Mouse (Mus musculus) stomach, postnatal 0 days (tissue): ENCODE results near the gene Nrip1. TPM values are rescaled to one million over a fixed set of nuclear protein-coding genes. Genes with fewer than 3 reads are reported as not detected.

ENCODE experiments used
- ATAC-seq: fragments of 200-750 bp; cut with Nextera tagmentation; 2 replicates; pipeline ENCODE4 v1.8.0; 2017; ENCODE audit not compliant: low FRiP score, low TSS enrichment
- DNase-seq: peaks from one replicate; pipeline ENCODE4 v3.0.0-alpha.2; 2016; ENCODE audit warnings: low spot score
- H3K27ac ChIP-seq: fragments of 300-500 bp; sonication (generic); replicated peaks from 2 replicates; pipeline ENCODE4 v1.5.1; 2014; ENCODE audit warnings: mild to moderate bottlenecking, control low read depth
- H3K27me3 ChIP-seq: fragments of 300-500 bp; sonication (generic); 2 replicates; pipeline ENCODE4 v1.6.1; 2014; ENCODE audit warnings: low read length; ENCODE audit not compliant: control insufficient read depth, insufficient read depth
- H3K36me3 ChIP-seq: fragments of 300-500 bp; sonication (generic); 2 replicates; pipeline ENCODE4 v1.6.1; 2014; ENCODE audit warnings: low read length, mixed read lengths; ENCODE audit not compliant: control insufficient read depth, insufficient read depth
- H3K4me1 ChIP-seq: fragments of 300-500 bp; sonication (generic); replicated peaks from 2 replicates; pipeline ENCODE4 v1.6.1; 2014; ENCODE audit warnings: antibody characterized with exemption; ENCODE audit not compliant: control insufficient read depth, insufficient read depth
- H3K4me2 ChIP-seq: fragments of 300-500 bp; sonication (generic); replicated peaks from 2 replicates; pipeline ENCODE4 v1.6.1; 2014; ENCODE audit warnings: low read depth, mild to moderate bottlenecking, control low read depth, moderate library complexity
- H3K4me3 ChIP-seq: fragments of 300-500 bp; sonication (generic); 2 replicates; pipeline ENCODE4 v1.5.1; 2014; ENCODE audit warnings: low read depth, low read length, control low read depth
- H3K9ac ChIP-seq: fragments of 300-500 bp; sonication (generic); 2 replicates; pipeline ENCODE4 v1.6.1; 2014; ENCODE audit warnings: mild to moderate bottlenecking, low read length, control low read depth, mixed read lengths
- H3K9me3 ChIP-seq: fragments of 300-500 bp; sonication (generic); 2 replicates; pipeline ENCODE4 v1.6.1; 2016; ENCODE audit warnings: low read length; ENCODE audit not compliant: control insufficient read depth
- CTCF ChIP-seq: IDR thresholded peaks from 2 replicates; pipeline ENCODE4 v1.5.1; 2016; ENCODE audit warnings: antibody characterized with exemption, low read depth, mild to moderate bottlenecking, moderate library complexity
- EP300 ChIP-seq: optimal IDR thresholded peaks from 2 replicates; pipeline ENCODE3; 2016; ENCODE audit warnings: antibody characterized with exemption
- WGBS: fragments of 180-500 bp; shearing (Covaris S2); extraction: QIAGEN DNeasy Blood & Tissue Kit; methylation state at CpG from one replicate; pipeline ENCODE4 v1.1.7; 2014; 5-methylcytosine and 5-hydroxymethylcytosine counted together
- polyA plus RNA-seq: library from polyadenylated mRNA; unstranded; fragments of >200 nt; fragmentation: Nextera tagmentation; extraction: Ambion mirVana; gene quantifications from 2 replicates; pipeline ENCODE4 v1.2.1, GENCODE M21; 2015

Gene Nrip1
- polyA plus RNA-seq, 1 experiment from 2014 or later: 13.0 TPM

GRCm38 (mm10) chr16:76314013-76314950 is 59.3 kb downstream of the Nrip1 start:
- no peak for ATAC-seq
- H3K36me3 ChIP-seq: 0 out of 2 replicates have a peak, but pooled peaks cover 1% of the 10 kb centered on the region
- no peak overlapping the region for H3K9ac ChIP-seq
- WGBS: 83% methylated on average over 12 of the region's 12 CpGs
- H3K4me3 ChIP-seq: no peak overlapping the region
- H3K27ac ChIP-seq: no peak overlapping the region
- no peak overlapping the region for H3K4me2 ChIP-seq
- H3K9me3 ChIP-seq: no peaks in the 10 kb centered on the region
- H3K4me1 ChIP-seq: no peaks in the 10 kb centered on the region
- H3K27me3 ChIP-seq: no peaks in the 10 kb centered on the region
- peak; percentile 8 for DNase-seq
- no peak for TF ChIP-seq CTCF
- no peak for TF ChIP-seq EP300

GRCm38 (mm10) chr16:76312887-76313420 is 60.7 kb downstream of the Nrip1 start:
- H3K36me3 ChIP-seq: 0 out of 2 replicates have a peak, but pooled peaks cover 2% of the 10 kb centered on the region
- 47% methylated on average over 1 of the region's 1 CpGs for WGBS

GRCm38 (mm10) chr16:76310791-76311190 is 62.8 kb downstream of the Nrip1 start:
- H3K36me3 ChIP-seq: 0 out of 2 replicates have a peak, but pooled peaks cover 2% of the 10 kb centered on the region
- H3K9me3 ChIP-seq: no peaks in the 10 kb centered on the region
- H3K27me3 ChIP-seq: no peaks in the 10 kb centered on the region
- H3K4me1 ChIP-seq: no peaks in the 10 kb centered on the region
- no peak overlapping the region for H3K4me3 ChIP-seq
- no peak overlapping the region for H3K9ac ChIP-seq
- ATAC-seq (no peak), DNase-seq (no peak)
- no peak for TF ChIP-seq CTCF
- TF ChIP-seq EP300: no peak
- 81% methylated on average over 2 of the region's 2 CpGs for WGBS
- H3K27ac ChIP-seq: no peak overlapping the region
- H3K4me2 ChIP-seq: no peak overlapping the region

More at GRCm38 (mm10) chr16:76312887-76313420, 60.7 kb downstream of the Nrip1 start:
- TF ChIP-seq CTCF (no peak), EP300 (no peak)
- Histone ChIP-seq H3K4me1 (no peaks in the 10 kb centered on the region), H3K27me3 (no peaks in the 10 kb centered on the region), H3K4me3 (no peak overlapping the region), H3K9ac (no peak overlapping the region), H3K27ac (no peak overlapping the region), H3K4me2 (no peak overlapping the region), H3K9me3 (no peaks in the 10 kb centered on the region)
- DNase-seq: no peak
- ATAC-seq: no peak

GRCm38 (mm10) chr16:76310286-76310685 is 63.3 kb downstream of the Nrip1 start:
- Histone ChIP-seq H3K9ac (no peak overlapping the region), H3K27ac (no peak overlapping the region), H3K36me3 (0 out of 2 replicates have a peak, but pooled peaks cover 2% of the 10 kb centered on the region), H3K4me1 (no peaks in the 10 kb centered on the region), H3K9me3 (no peaks in the 10 kb centered on the region), H3K4me3 (no peak overlapping the region), H3K27me3 (no peaks in the 10 kb centered on the region), H3K4me2 (no peak overlapping the region)
- no peak for TF ChIP-seq CTCF
- TF ChIP-seq EP300: no peak
- DNase-seq (no peak), ATAC-seq (no peak)
- 81% methylated on average over 8 of the region's 8 CpGs for WGBS

GRCm38 (mm10) chr16:76309280-76309679 is 64.3 kb downstream of the Nrip1 start:
- H3K27ac ChIP-seq: no peak overlapping the region
- no peaks in the 10 kb centered on the region for H3K4me1 ChIP-seq
- no peak overlapping the region for H3K9ac ChIP-seq
- WGBS: 83% methylated on average over 7 of the region's 7 CpGs
- no peaks in the 10 kb centered on the region for H3K27me3 ChIP-seq
- no peak for ATAC-seq
- TF ChIP-seq EP300 (no peak), CTCF (no peak)
- DNase-seq: no peak
- no peak overlapping the region for H3K4me2 ChIP-seq
- H3K36me3 ChIP-seq: 0 out of 2 replicates have a peak, but pooled peaks cover 2% of the 10 kb centered on the region
- H3K9me3 ChIP-seq: no peaks in the 10 kb centered on the region
- H3K4me3 ChIP-seq: no peak overlapping the region

GRCm38 (mm10) chr16:76307039-76307438 is 66.6 kb downstream of the Nrip1 start:
- Histone ChIP-seq H3K9ac (no peak overlapping the region), H3K4me1 (no peaks in the 10 kb centered on the region), H3K4me3 (no peak overlapping the region), H3K27ac (no peak overlapping the region), H3K36me3 (0 out of 2 replicates have a peak, but pooled peaks cover 2% of the 10 kb centered on the region), H3K4me2 (no peak overlapping the region), H3K9me3 (no peaks in the 10 kb centered on the region), H3K27me3 (no peaks in the 10 kb centered on the region)
- no peak for ATAC-seq
- TF ChIP-seq EP300: no peak
- no peak for TF ChIP-seq CTCF
- WGBS: 56% methylated on average over 3 of the region's 3 CpGs
- DNase-seq: no peak
